Mouse (Mus musculus) embryonic facial prominence, embryonic 13.5 days (tissue): ENCODE data around the gene Steap3. TPM values are rescaled to one million over a fixed set of nuclear protein-coding genes. Genes with fewer than 3 reads are reported as not detected.

Source experiments
- ATAC-seq: fragments of 200-750 bp; cut with Nextera tagmentation; 2 replicates; pipeline ENCODE4 v1.8.0; 2017; ENCODE audit warnings: low read depth; ENCODE audit not compliant: insufficient number of reproducible peaks, insufficient read depth, low FRiP score, low TSS enrichment
- H3K27ac ChIP-seq: fragments of 300-500 bp; sonication (generic); 2 replicates; pipeline ENCODE4 v1.5.1; 2015; ENCODE audit warnings: moderate library complexity, mild to moderate bottlenecking, inconsistent platforms
- H3K27me3 ChIP-seq: fragments of 300-500 bp; sonication (generic); 2 replicates; pipeline ENCODE4 v1.6.1; 2015; ENCODE audit warnings: mild to moderate bottlenecking, inconsistent platforms
- H3K36me3 ChIP-seq: fragments of 300-500 bp; sonication (generic); 2 replicates; pipeline ENCODE4 v1.6.1; 2015; ENCODE audit warnings: mild to moderate bottlenecking, inconsistent platforms
- H3K4me1 ChIP-seq: fragments of 300-500 bp; sonication (generic); 2 replicates; pipeline ENCODE4 v1.6.1; 2015; ENCODE audit warnings: inconsistent platforms
- H3K4me2 ChIP-seq: fragments of 300-500 bp; sonication (generic); 2 replicates; pipeline ENCODE4 v1.6.1; 2015; ENCODE audit warnings: moderate library complexity, mild to moderate bottlenecking, inconsistent platforms
- H3K4me3 ChIP-seq: fragments of 300-500 bp; sonication (generic); 2 replicates; pipeline ENCODE4 v1.5.1; 2015; ENCODE audit warnings: mild to moderate bottlenecking, inconsistent platforms
- H3K9ac ChIP-seq: fragments of 300-500 bp; sonication (generic); 2 replicates; pipeline ENCODE4 v1.6.1; 2015; ENCODE audit warnings: mild to moderate bottlenecking, inconsistent platforms
- H3K9me3 ChIP-seq: fragments of 300-500 bp; sonication (generic); 2 replicates; pipeline ENCODE4 v1.6.1; 2016; ENCODE audit warnings: inconsistent platforms
- WGBS: fragments of 180-500 bp; shearing (Covaris S2); methylation state at CpG from one replicate; pipeline ENCODE4 v1.1.7; 2015; ENCODE audit warnings: mixed read lengths; 5-methylcytosine and 5-hydroxymethylcytosine counted together
- polyA plus RNA-seq: library from polyadenylated mRNA; unstranded; fragments of >200 nt; fragmentation: Nextera tagmentation; extraction: Ambion mirVana; gene quantifications from 2 replicates; pipeline ENCODE4 v1.2.1, GENCODE M21; 2015

Steap3 gene
- polyA plus RNA-seq, 1 experiment from 2014 or later = 5.6 TPM

GRCm38 (mm10) chr1:120231334-120231733 is 41.2 kb downstream of the Steap3 start:
- Histone ChIP-seq H3K9ac (no peak overlapping the region), H3K4me3 (no peak overlapping the region), H3K36me3 (no peaks in the 10 kb centered on the region), H3K9me3 (no peaks in the 10 kb centered on the region), H3K27me3 (0 out of 2 replicates have a peak, but pooled peaks cover 7% of the 10 kb centered on the region), H3K4me1 (peaks cover 21% of the 10 kb centered on the region), H3K27ac (no peak overlapping the region), H3K4me2 (no peak overlapping the region)
- 34% methylated on average over 6 of the region's 6 CpGs for WGBS
- ATAC-seq = no peak

GRCm38 (mm10) chr1:120229723-120230471 is 42.6 kb downstream of the Steap3 start:
- 86% methylated on average over 10 of the region's 10 CpGs for WGBS
- no peaks in the 10 kb centered on the region for H3K9me3 ChIP-seq
- H3K36me3 ChIP-seq = no peaks in the 10 kb centered on the region
- 0 out of 2 replicates have a peak, but pooled peaks cover 7% of the 10 kb centered on the region for H3K27me3 ChIP-seq
- no peak overlapping the region for H3K4me3 ChIP-seq
- H3K27ac ChIP-seq = no peak overlapping the region
- no peak overlapping the region for H3K4me2 ChIP-seq
- no peak overlapping the region for H3K9ac ChIP-seq
- peaks cover 30% of the 10 kb centered on the region for H3K4me1 ChIP-seq
- ATAC-seq = no peak

GRCm38 (mm10) chr1:120223613-120224012 is 48.9 kb downstream of the Steap3 start:
- Histone ChIP-seq H3K27ac (no peak overlapping the region), H3K36me3 (no peaks in the 10 kb centered on the region), H3K27me3 (no peaks in the 10 kb centered on the region), H3K9ac (no peak overlapping the region), H3K4me1 (peaks cover 23% of the 10 kb centered on the region), H3K4me3 (no peak overlapping the region), H3K9me3 (no peaks in the 10 kb centered on the region), H3K4me2 (no peak overlapping the region)
- ATAC-seq = no peak
- 54% methylated on average over 4 of the region's 4 CpGs for WGBS

GRCm38 (mm10) chr1:120221285-120221684 is 51.2 kb downstream of the Steap3 start:
- no peak overlapping the region for H3K9ac ChIP-seq
- ATAC-seq = no peak
- H3K4me1 ChIP-seq = peaks cover 17% of the 10 kb centered on the region
- no peak overlapping the region for H3K27ac ChIP-seq
- no peaks in the 10 kb centered on the region for H3K27me3 ChIP-seq
- WGBS = 46% methylated on average over 2 of the region's 2 CpGs
- no peak overlapping the region for H3K4me3 ChIP-seq
- H3K4me2 ChIP-seq = no peak overlapping the region
- no peaks in the 10 kb centered on the region for H3K9me3 ChIP-seq
- no peaks in the 10 kb centered on the region for H3K36me3 ChIP-seq

GRCm38 (mm10) chr1:120220841-120221240 is 51.7 kb downstream of the Steap3 start:
- Histone ChIP-seq H3K4me1 (peaks cover 13% of the 10 kb centered on the region), H3K4me2 (no peak overlapping the region), H3K27ac (no peak overlapping the region), H3K9ac (no peak overlapping the region), H3K9me3 (no peaks in the 10 kb centered on the region), H3K36me3 (no peaks in the 10 kb centered on the region), H3K4me3 (no peak overlapping the region), H3K27me3 (no peaks in the 10 kb centered on the region)
- WGBS = 55% methylated on average over 6 of the region's 6 CpGs
- ATAC-seq = no peak

GRCm38 (mm10) chr1:120208502-120209230 is 63.8 kb downstream of the Steap3 start:
- Histone ChIP-seq H3K9ac (no peak overlapping the region), H3K36me3 (no peaks in the 10 kb centered on the region), H3K9me3 (no peaks in the 10 kb centered on the region), H3K4me3 (no peak overlapping the region), H3K4me2 (no peak overlapping the region), H3K27me3 (0 out of 2 replicates have a peak, but pooled peaks cover 4% of the 10 kb centered on the region), H3K4me1 (0 out of 2 replicates have a peak, but pooled peaks cover 9% of the 10 kb centered on the region), H3K27ac (no peak overlapping the region)
- 67% methylated on average over 11 of the region's 11 CpGs for WGBS
- ATAC-seq = no peak

- Histone ChIP-seq H3K4me3 (no peak overlapping the region), H3K9ac (no peak overlapping the region), H3K27ac (no peak overlapping the region), H3K4me2 (no peak overlapping the region), H3K4me1 (0 out of 2 replicates have a peak, but pooled peaks cover 9% of the 10 kb centered on the region), H3K9me3 (no peaks in the 10 kb centered on the region), H3K36me3 (no peaks in the 10 kb centered on the region), H3K27me3 (0 out of 2 replicates have a peak, but pooled peaks cover 4% of the 10 kb centered on the region)
- 58% methylated on average over 6 of the region's 6 CpGs for WGBS
- 0 out of 2 replicates have a peak, but pooled peaks have one; percentile 17 for ATAC-seq
These were observed 64.9 kb downstream of the Steap3 start for GRCm38 (mm10) chr1:120207568-120207967.

- H3K9ac ChIP-seq = no peak overlapping the region
- 17% methylated on average over 1 of the region's 1 CpGs for WGBS
These were observed 67.7 kb downstream of the Steap3 start for GRCm38 (mm10) chr1:120204834-120205233.

GRCm38 (mm10) chr1:120203836-120204235 is 68.7 kb downstream of the Steap3 start:
- H3K4me1 ChIP-seq = 0 out of 2 replicates have a peak, but pooled peaks cover 9% of the 10 kb centered on the region
- no peak overlapping the region for H3K27ac ChIP-seq
- H3K27me3 ChIP-seq = 0 out of 2 replicates have a peak, but pooled peaks cover 4% of the 10 kb centered on the region
- no peak for ATAC-seq
- H3K4me3 ChIP-seq = no peak overlapping the region
- 80% methylated on average over 5 of the region's 5 CpGs for WGBS
- no peaks in the 10 kb centered on the region for H3K9me3 ChIP-seq
- no peaks in the 10 kb centered on the region for H3K36me3 ChIP-seq
- H3K9ac ChIP-seq = no peak overlapping the region
- H3K4me2 ChIP-seq = no peak overlapping the region

More at GRCm38 (mm10) chr1:120204834-120205233, 67.7 kb downstream of the Steap3 start:
- 0 out of 2 replicates have a peak, but pooled peaks cover 9% of the 10 kb centered on the region for H3K4me1 ChIP-seq
- no peak for ATAC-seq
- no peak overlapping the region for H3K4me2 ChIP-seq
- no peak overlapping the region for H3K27ac ChIP-seq
- no peaks in the 10 kb centered on the region for H3K36me3 ChIP-seq
- 0 out of 2 replicates have a peak, but pooled peaks cover 4% of the 10 kb centered on the region for H3K27me3 ChIP-seq
- H3K4me3 ChIP-seq = no peak overlapping the region
- no peaks in the 10 kb centered on the region for H3K9me3 ChIP-seq

GRCm38 (mm10) chr1:120202542-120202941 is 70.0 kb downstream of the Steap3 start:
- Histone ChIP-seq H3K4me2 (no peak overlapping the region), H3K9me3 (no peaks in the 10 kb centered on the region), H3K4me1 (0 out of 2 replicates have a peak, but pooled peaks cover 5% of the 10 kb centered on the region), H3K4me3 (no peak overlapping the region), H3K27ac (no peak overlapping the region), H3K36me3 (no peaks in the 10 kb centered on the region), H3K9ac (no peak overlapping the region), H3K27me3 (0 out of 2 replicates have a peak, but pooled peaks cover 4% of the 10 kb centered on the region)
- WGBS = 65% methylated on average over 3 of the region's 3 CpGs
- ATAC-seq = no peak

- Histone ChIP-seq H3K9me3 (no peaks in the 10 kb centered on the region), H3K27me3 (no peaks in the 10 kb centered on the region), H3K4me3 (no peak overlapping the region), H3K4me1 (no peaks in the 10 kb centered on the region), H3K9ac (no peak overlapping the region), H3K27ac (no peak overlapping the region), H3K36me3 (no peaks in the 10 kb centered on the region), H3K4me2 (no peak overlapping the region)
- ATAC-seq = no peak
- WGBS = 81% methylated on average over 4 of the region's 4 CpGs
These were observed 73.6 kb downstream of the Steap3 start for GRCm38 (mm10) chr1:120198942-120199341.
